Mouse (Mus musculus) small intestine, adult 2 months (tissue): Measurements from ENCODE around the gene Yes1. TPM values are rescaled to one million over a fixed set of nuclear protein-coding genes. Genes with fewer than 3 reads are reported as not detected.

ENCODE experiments used
- H3K27ac ChIP-seq: fragments of 200-500 bp; 2 replicates; pipeline ENCODE4 v1.5.1; 2012; ENCODE audit warnings: low read depth, low read length, control low read depth, inconsistent platforms; ENCODE audit not compliant: insufficient read depth
- H3K27me3 ChIP-seq: fragments of 200-500 bp; 2 replicates; pipeline ENCODE4 v1.6.1; 2012; ENCODE audit warnings: mild to moderate bottlenecking, moderate library complexity, low read length, inconsistent platforms; ENCODE audit not compliant: control insufficient read depth, insufficient read depth
- H3K36me3 ChIP-seq: fragments of 200-500 bp; 2 replicates; pipeline ENCODE4 v1.6.1; 2012; ENCODE audit warnings: mild to moderate bottlenecking, low read length, control low read depth, inconsistent platforms; ENCODE audit not compliant: control insufficient read depth, insufficient read depth
- H3K4me1 ChIP-seq: fragments of 200-500 bp; 2 replicates; pipeline ENCODE4 v1.6.1; 2012; ENCODE audit warnings: low read length, inconsistent platforms, mixed read lengths; ENCODE audit not compliant: control insufficient read depth, insufficient read depth, insufficient read length
- H3K4me3 ChIP-seq: fragments of 200-500 bp; 2 replicates; pipeline ENCODE4 v1.5.1; 2012; ENCODE audit warnings: low read depth, mild to moderate bottlenecking, control low read depth, inconsistent platforms, low read length, moderate library complexity
- CTCF ChIP-seq: fragments of 200-500 bp; IDR thresholded peaks from 2 replicates; pipeline ENCODE4 v1.5.1; 2012; ENCODE audit warnings: low read depth, mild to moderate bottlenecking, control low read depth, inconsistent platforms, low read length, moderate library complexity, mixed read lengths; ENCODE audit not compliant: insufficient replicate concordance, insufficient read length; ENCODE audit errors: extremely low read depth
- POLR2A ChIP-seq: fragments of 200-500 bp; IDR thresholded peaks from 2 replicates; pipeline ENCODE4 v1.6.1; 2012; ENCODE audit warnings: low read depth, mild to moderate bottlenecking, control low read depth, inconsistent platforms, low read length, moderate library complexity
- WGBS: fragments of 180-500 bp; shearing (Covaris S2); methylation state at CpG from one replicate; pipeline ENCODE4 v1.1.7; 2018; 5-methylcytosine and 5-hydroxymethylcytosine counted together
- polyA plus RNA-seq: library from polyadenylated mRNA; depleted of rRNA; stranded (reverse); fragments of >200 nt; gene quantifications from 2 replicates; pipeline ENCODE4 v1.2.3, GENCODE M21; 2012

The Yes1 gene
- polyA plus RNA-seq, 1 experiment: 5.0 TPM

GRCm38 (mm10) chr5:32617851-32618250, 6.9 kb downstream of the Yes1 start:
- whole genome bisulfite sequencing: 89% methylated on average over 1 of the region's 1 CpGs
- TF ChIP-seq CTCF: no peak
- TF ChIP-seq POLR2A: no peak
- Histone ChIP-seq H3K4me1 (peaks cover 3% of the 10 kb centered on the region; the same call in 1 of the 2 replicates), H3K4me3 (no peak overlapping the region), H3K27ac (no peak overlapping the region), H3K27me3 (no peaks in the 10 kb centered on the region), H3K36me3 (no peaks in the 10 kb centered on the region)

GRCm38 (mm10) chr5:32623649-32624048, 12.7 kb downstream of the Yes1 start:
- Histone ChIP-seq H3K27me3 (no peaks in the 10 kb centered on the region), H3K27ac (no peak overlapping the region), H3K4me1 (peaks cover 3% of the 10 kb centered on the region; the same call in 1 of the 2 replicates), H3K36me3 (no peaks in the 10 kb centered on the region), H3K4me3 (no peak overlapping the region)
- TF ChIP-seq CTCF: no peak
- no peak for TF ChIP-seq POLR2A

DNA sequence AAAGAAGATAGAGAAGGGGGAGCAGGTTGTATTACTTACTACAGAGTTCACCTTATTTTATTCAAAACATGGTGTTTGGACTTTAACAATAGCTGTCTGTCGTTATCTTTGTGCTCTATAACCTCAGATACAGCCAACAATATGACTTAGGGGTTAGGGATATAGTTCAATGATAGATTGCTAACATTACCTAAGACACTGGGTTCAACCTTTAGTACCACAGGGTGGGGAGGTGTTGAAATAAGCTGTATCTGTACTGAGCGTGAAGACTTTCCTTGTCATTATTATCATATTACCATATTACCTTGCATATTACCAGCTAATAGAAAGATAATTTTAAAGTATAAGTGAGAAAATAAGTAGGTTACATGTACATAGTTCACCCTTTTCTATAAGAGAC, 13.8 kb downstream of the Yes1 start:
- Histone ChIP-seq H3K36me3 (no peaks in the 10 kb centered on the region), H3K27ac (no peak overlapping the region), H3K4me3 (no peak overlapping the region), H3K4me1 (peaks cover 3% of the 10 kb centered on the region; the same call in 1 of the 2 replicates), H3K27me3 (no peaks in the 10 kb centered on the region)
- 39% methylated on average over 2 of the region's 2 CpGs for WGBS
- TF ChIP-seq CTCF: no peak
- no peak for TF ChIP-seq POLR2A

DNA sequence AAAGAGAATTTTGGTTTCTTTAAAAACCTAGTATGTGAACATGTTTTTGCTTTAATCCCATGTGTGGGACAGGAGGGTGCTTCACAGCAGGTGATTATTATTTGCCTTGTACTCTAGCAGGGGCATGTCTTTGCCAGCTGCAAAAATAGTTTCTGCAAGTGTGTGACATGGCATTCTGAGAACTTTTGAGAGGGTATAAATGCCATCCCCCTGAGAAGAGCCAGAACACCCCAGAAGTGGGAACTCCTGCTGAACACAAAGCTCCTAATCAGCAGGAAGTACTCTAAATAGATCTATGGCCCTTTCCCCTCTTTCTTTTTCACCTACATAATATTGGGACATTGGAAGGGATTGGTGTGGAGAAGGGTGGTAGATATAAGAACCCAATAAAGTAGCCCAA, 22.2 kb downstream of the Yes1 start:
- Histone ChIP-seq H3K4me3 (no peak overlapping the region), H3K27me3 (no peaks in the 10 kb centered on the region)
- TF ChIP-seq CTCF (no peak), POLR2A (no peak)

GRCm38 (mm10) chr5:32657386-32657785, 46.4 kb downstream of the Yes1 start:
- no peak overlapping the region for H3K27ac ChIP-seq
- no peaks in the 10 kb centered on the region for H3K4me1 ChIP-seq
- WGBS: 48% methylated on average over 1 of the region's 1 CpGs
- peaks cover 25% of the 10 kb centered on the region for H3K36me3 ChIP-seq
- H3K4me3 ChIP-seq: no peak overlapping the region
- no peak for TF ChIP-seq CTCF
- no peak for TF ChIP-seq POLR2A
- H3K27me3 ChIP-seq: no peaks in the 10 kb centered on the region

More for the DNA sequence above, 22.2 kb downstream of the Yes1 start:
- H3K36me3 ChIP-seq: 0 out of 2 replicates have a peak, but pooled peaks cover 3% of the 10 kb centered on the region
- H3K27ac ChIP-seq: no peak overlapping the region
- H3K4me1 ChIP-seq: no peaks in the 10 kb centered on the region; the same call in 1 of the 2 replicates

GRCm38 (mm10) chr5:32682475-32682874, 71.5 kb downstream of the Yes1 start:
- TF ChIP-seq POLR2A (no peak), CTCF (no peak)
- Histone ChIP-seq H3K27ac (no peak overlapping the region), H3K4me3 (no peak overlapping the region), H3K36me3 (peaks cover 8% of the 10 kb centered on the region), H3K27me3 (no peaks in the 10 kb centered on the region), H3K4me1 (no peaks in the 10 kb centered on the region)
- WGBS: 66% methylated on average over 2 of the region's 2 CpGs

GRCm38 (mm10) chr5:32693411-32693810, 82.4 kb downstream of the Yes1 start:
- Histone ChIP-seq H3K27me3 (no peaks in the 10 kb centered on the region), H3K4me3 (no peak overlapping the region), H3K4me1 (peaks cover 13% of the 10 kb centered on the region; the same call in 1 of the 2 replicates), H3K27ac (no peak overlapping the region), H3K36me3 (no peaks in the 10 kb centered on the region)
- WGBS: 48% methylated on average over 2 of the region's 2 CpGs
- TF ChIP-seq CTCF (no peak), POLR2A (no peak)
